Mouse (Mus musculus) kidney, postnatal 0 days (tissue): ENCODE data around the gene Traf3. TPM values are rescaled to one million over a fixed set of nuclear protein-coding genes. Genes with fewer than 3 reads are reported as not detected.

Experiments
- ATAC-seq: fragments of 200-750 bp; cut with Nextera tagmentation; replicated peaks from 2 replicates; pipeline ENCODE4 v1.8.0; 2017; ENCODE audit warnings: low read depth, moderate number of reproducible peaks, moderate TSS enrichment, moderate library complexity; ENCODE audit not compliant: low FRiP score
- DNase-seq: peaks from one replicate; pipeline ENCODE4 v3.0.0-alpha.2; 2016; ENCODE audit warnings: low spot score
- H3K27ac ChIP-seq: fragments of 300-500 bp; sonication (generic); 2 replicates; pipeline ENCODE4 v1.5.1; 2014; ENCODE audit warnings: mild to moderate bottlenecking
- H3K27me3 ChIP-seq: fragments of 300-500 bp; sonication (generic); 2 replicates; pipeline ENCODE4 v1.6.1; 2014; ENCODE audit warnings: low read length, mixed read lengths; ENCODE audit not compliant: insufficient read depth
- H3K36me3 ChIP-seq: fragments of 300-500 bp; sonication (generic); 2 replicates; pipeline ENCODE4 v1.6.1; 2014; ENCODE audit warnings: low read length, mixed read lengths; ENCODE audit not compliant: insufficient read depth
- H3K4me1 ChIP-seq: fragments of 300-500 bp; sonication (generic); replicated peaks from 2 replicates; pipeline ENCODE4 v1.6.1; 2014; ENCODE audit warnings: antibody characterized with exemption, low read length, mixed read lengths; ENCODE audit not compliant: insufficient read depth
- H3K4me2 ChIP-seq: fragments of 300-500 bp; sonication (generic); 2 replicates; pipeline ENCODE4 v1.6.1; 2014; ENCODE audit warnings: mild to moderate bottlenecking, low read length, moderate library complexity, mixed read lengths
- H3K4me3 ChIP-seq: fragments of 300-500 bp; sonication (generic); replicated peaks from 2 replicates; pipeline ENCODE4 v1.5.1; 2014; ENCODE audit warnings: low read depth, low read length
- H3K9ac ChIP-seq: fragments of 300-500 bp; sonication (generic); 2 replicates; pipeline ENCODE4 v1.6.1; 2014; ENCODE audit warnings: low read depth, low read length
- H3K9me3 ChIP-seq: fragments of 300-500 bp; sonication (generic); replicated peaks from 2 replicates; pipeline ENCODE4 v1.6.1; 2016; ENCODE audit warnings: low read length, inconsistent platforms, mixed read lengths
- CTCF ChIP-seq: IDR thresholded peaks from 2 replicates; pipeline ENCODE4 v1.5.1; 2016; ENCODE audit warnings: antibody characterized with exemption, low read depth, mild to moderate bottlenecking, moderate library complexity
- WGBS: fragments of 180-500 bp; shearing (Covaris S2); extraction: QIAGEN DNeasy Blood & Tissue Kit; methylation state at CpG from one replicate; pipeline ENCODE4 v1.1.7; 2014; 5-methylcytosine and 5-hydroxymethylcytosine counted together
- polyA plus RNA-seq: library from polyadenylated mRNA; unstranded; fragments of >200 nt; fragmentation: Nextera tagmentation; extraction: Ambion mirVana; gene quantifications from 2 replicates; pipeline ENCODE4 v1.2.1, GENCODE M21; 2015

The Traf3 gene
- polyA plus RNA-seq, 1 experiment from 2014 or later = 7.3 TPM

- 73% methylated on average over 5 of the region's 5 CpGs for WGBS
- Histone ChIP-seq H3K4me2 (no peak overlapping the region), H3K4me3 (no peak overlapping the region), H3K9ac (no peak overlapping the region), H3K36me3 (peaks cover 14% of the 10 kb centered on the region; the same call in 1 of the 2 replicates), H3K27me3 (no peaks in the 10 kb centered on the region), H3K4me1 (peaks cover 10% of the 10 kb centered on the region), H3K9me3 (no peaks in the 10 kb centered on the region), H3K27ac (no peak overlapping the region)
- no peak for TF ChIP-seq CTCF
- DNase-seq = no peak
- ATAC-seq = no peak
Observed at GRCm38 (mm10) chr12:111242346-111242745, 76.2 kb downstream of the Traf3 start.

- ATAC-seq (no peak), DNase-seq (no peak)
- no peaks in the 10 kb centered on the region for H3K9me3 ChIP-seq
- H3K9ac ChIP-seq = no peak overlapping the region
- no peak overlapping the region for H3K4me2 ChIP-seq
- H3K4me3 ChIP-seq = no peak overlapping the region
- TF ChIP-seq CTCF = no peak
- peaks cover 16% of the 10 kb centered on the region; the same call in 1 of the 2 replicates for H3K36me3 ChIP-seq
- no peaks in the 10 kb centered on the region; the same call in 1 of the 2 replicates for H3K4me1 ChIP-seq
- no peak overlapping the region for H3K27ac ChIP-seq
- H3K27me3 ChIP-seq = no peaks in the 10 kb centered on the region
- 93% methylated on average over 12 of the region's 12 CpGs for WGBS
Observed at GRCm38 (mm10) chr12:111243733-111244132, 77.6 kb downstream of the Traf3 start.

DNA sequence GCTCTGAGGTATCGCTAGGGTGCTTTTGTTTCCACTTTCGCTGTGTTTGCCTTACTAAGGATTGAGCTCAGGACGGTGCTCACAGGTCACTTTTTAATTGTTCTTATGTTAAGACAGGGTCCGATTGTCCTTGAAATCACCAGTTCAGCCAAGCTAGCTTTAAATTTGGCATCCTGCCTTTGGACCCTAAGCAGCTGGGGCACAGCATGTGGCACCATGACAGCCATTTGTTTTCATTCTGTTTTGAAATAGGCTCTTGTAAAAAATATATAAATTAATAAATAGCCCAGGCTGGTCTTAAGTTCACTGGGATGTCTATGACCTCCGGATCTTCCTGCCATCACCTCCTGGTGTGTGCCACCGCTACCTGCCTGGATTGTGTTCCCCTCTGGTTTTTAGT is 78.9 kb downstream of the Traf3 start:
- DNase-seq (no peak), ATAC-seq (no peak)
- Histone ChIP-seq H3K9me3 (no peaks in the 10 kb centered on the region), H3K36me3 (peaks cover 16% of the 10 kb centered on the region; the same call in 1 of the 2 replicates), H3K27ac (no peak overlapping the region), H3K9ac (no peak overlapping the region), H3K4me3 (no peak overlapping the region), H3K27me3 (no peaks in the 10 kb centered on the region), H3K4me2 (no peak overlapping the region), H3K4me1 (no peaks in the 10 kb centered on the region)
- 88% methylated on average over 6 of the region's 6 CpGs for WGBS
- TF ChIP-seq CTCF = no peak

GRCm38 (mm10) chr12:111246808-111247464 is 80.8 kb downstream of the Traf3 start:
- Histone ChIP-seq H3K4me3 (no peak overlapping the region), H3K4me1 (no peaks in the 10 kb centered on the region), H3K36me3 (peaks cover 16% of the 10 kb centered on the region; the same call in 1 of the 2 replicates), H3K9me3 (no peaks in the 10 kb centered on the region), H3K27me3 (no peaks in the 10 kb centered on the region), H3K9ac (no peak overlapping the region), H3K4me2 (no peak overlapping the region), H3K27ac (no peak overlapping the region)
- WGBS = 88% methylated on average over 9 of the region's 9 CpGs
- DNase-seq (no peak), ATAC-seq (no peak)
- TF ChIP-seq CTCF = no peak

DNA sequence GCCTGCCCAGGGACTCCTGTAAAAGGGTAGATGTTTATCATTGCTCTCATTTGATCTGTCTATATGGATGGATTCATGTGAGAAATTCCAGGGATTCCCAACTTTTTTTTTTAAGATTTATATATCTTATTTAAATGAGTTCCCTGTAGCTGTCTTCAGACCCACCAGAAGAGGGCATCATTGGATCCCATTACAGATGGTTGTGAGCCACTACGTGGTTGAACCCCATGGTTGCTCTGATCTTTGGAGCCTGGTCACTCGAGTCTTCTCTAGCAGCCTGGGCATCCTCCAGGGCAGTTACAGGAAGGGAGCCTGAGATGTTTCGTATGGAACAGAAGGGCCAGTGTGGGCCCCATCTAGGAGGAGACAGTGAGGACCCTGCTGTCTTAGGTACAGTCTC is 82.9 kb downstream of the Traf3 start:
- Histone ChIP-seq H3K27ac (no peak overlapping the region), H3K9me3 (no peaks in the 10 kb centered on the region), H3K4me3 (no peak overlapping the region), H3K36me3 (peaks cover 11% of the 10 kb centered on the region; the same call in 1 of the 2 replicates), H3K4me1 (no peaks in the 10 kb centered on the region), H3K9ac (no peak overlapping the region), H3K27me3 (no peaks in the 10 kb centered on the region), H3K4me2 (no peak overlapping the region)
- no peak for ATAC-seq
- WGBS = 45% methylated on average over 3 of the region's 3 CpGs
- DNase-seq = no peak
- TF ChIP-seq CTCF = peak; percentile 48

DNA sequence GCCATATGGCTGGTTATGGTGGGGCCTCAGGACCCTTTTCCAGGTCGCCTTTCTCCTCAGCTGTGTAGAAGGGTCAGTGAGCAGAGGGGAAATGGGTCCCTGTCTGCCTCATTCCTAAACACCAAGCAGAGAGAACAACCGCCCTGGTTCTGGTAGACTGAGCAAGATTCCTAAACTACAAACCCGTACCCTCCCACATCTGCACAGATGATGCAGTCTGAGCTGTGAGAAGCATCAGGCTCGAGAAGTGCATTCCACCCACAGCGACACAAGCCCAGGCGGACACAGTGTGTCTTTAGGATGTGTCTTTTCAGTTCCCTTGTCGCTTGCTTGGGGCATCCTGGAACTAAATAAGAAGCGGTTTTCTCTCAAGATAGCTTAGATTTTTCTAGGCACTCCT is 83.9 kb downstream of the Traf3 start:
- no peak overlapping the region for H3K9ac ChIP-seq
- DNase-seq = peak; percentile 45
- WGBS = 60% methylated on average over 8 of the region's 8 CpGs
- H3K9me3 ChIP-seq = no peaks in the 10 kb centered on the region
- H3K27me3 ChIP-seq = no peaks in the 10 kb centered on the region
- peaks cover 5% of the 10 kb centered on the region; the same call in 1 of the 2 replicates for H3K36me3 ChIP-seq
- H3K4me3 ChIP-seq = no peak overlapping the region
- H3K4me1 ChIP-seq = no peaks in the 10 kb centered on the region
- H3K27ac ChIP-seq = no peak overlapping the region
- no peak overlapping the region for H3K4me2 ChIP-seq
- TF ChIP-seq CTCF = no peak
- ATAC-seq = no peak
